ENCODE assay signal across 8 mouse cellular contexts in genomic region chrX:159371831-159372752, GRCm38 (mm10). TPM values are rescaled to one million over a fixed set of nuclear protein-coding genes. Genes with fewer than 3 reads are reported as not detected.
DNase-seq lines count a peak whose midpoint lies in the region; ATAC-seq and TF ChIP-seq lines count a peak whose summit lies in the region.

Gene Eif1ax (plus strand): TSS chrX:159372178.

- H3K4me2 ChIP-seq in CH12.LX (ENCODE audit: insufficient read depth, low read depth, poor library complexity, severe bottlenecking) = peak within 1 kb of the TSS; percentile 97
- peak within 1 kb of the TSS; percentile 52 for H3K4me2 ChIP-seq in forebrain, embryonic 12.5 days
- peak within 1 kb of the TSS; percentile 64 for H3K4me2 ChIP-seq in heart, postnatal 0 days (ENCODE audit: low read depth, low read length)
- H3K4me2 ChIP-seq in liver, embryonic 16.5 days (ENCODE audit: low read depth, low read length) = peak within 1 kb of the TSS; percentile 62
- H3K4me2 ChIP-seq in neural tube, embryonic 13.5 days = peak within 1 kb of the TSS; percentile 56

- no peak for TF ChIP-seq EP300 in CH12.LX (IDR thresholded peaks at IDR 0.05; ENCODE audit: low read length)
- TF ChIP-seq EP300 in heart, postnatal 0 days (IDR thresholded peaks at IDR 0.05; ENCODE audit: low read depth) = no peak

- peaks cover 36% of the 10 kb centered on the region for H3K79me2 ChIP-seq in CH12.LX (replicated peaks; ENCODE audit: control insufficient read depth, extremely low read depth, insufficient read depth, poor library complexity, severe bottlenecking)

- TF ChIP-seq POLR2A in CH12.LX (IDR thresholded peaks at IDR 0.05; ENCODE audit: low read depth, low read length) = peak; percentile 78
- no peak; the same call in 1 of the 2 replicates for TF ChIP-seq POLR2A in testis, adult 2 months (IDR thresholded peaks at IDR 0.05; ENCODE audit: control insufficient read depth, low read depth, low read length)

- ATAC-seq in forebrain, embryonic 12.5 days (ENCODE audit: low FRiP score) = peak; percentile 98
- peak; percentile 99 for ATAC-seq in heart, postnatal 0 days (ENCODE audit: insufficient read depth, low read depth)
- peak; percentile 99 for ATAC-seq in liver, embryonic 16.5 days (ENCODE audit: low read depth)
- ATAC-seq in neural tube, embryonic 13.5 days (ENCODE audit: low read depth) = peak; percentile 97

- TF ChIP-seq CTCF in CH12.LX (conservative IDR thresholded peaks at IDR 0.05 in 1 of 2, IDR thresholded peaks at IDR 0.05 in 1 of 2; ENCODE audit: low read depth in 2 of 2, low read length in 2 of 2) = no peak
- TF ChIP-seq CTCF in heart, postnatal 0 days (IDR thresholded peaks at IDR 0.05; ENCODE audit: low read depth) = no peak
- no peak for TF ChIP-seq CTCF in testis, adult 2 months (IDR thresholded peaks at IDR 0.05; ENCODE audit: control insufficient read depth, insufficient read depth, insufficient replicate concordance, low read depth, low read length)

- no peaks in the 10 kb centered on the region for H3K27me3 ChIP-seq in CH12.LX (replicated peaks)
- H3K27me3 ChIP-seq in forebrain, embryonic 12.5 days = no peaks in the 10 kb centered on the region
- no peaks in the 10 kb centered on the region for H3K27me3 ChIP-seq in heart, postnatal 0 days (ENCODE audit: control insufficient read depth, insufficient read depth, low read length)
- no peaks in the 10 kb centered on the region; the same call in 1 of the 2 replicates for H3K27me3 ChIP-seq in liver, embryonic 16.5 days (ENCODE audit: control insufficient read depth, insufficient read depth, low read depth, low read length)
- H3K27me3 ChIP-seq in neural tube, embryonic 13.5 days = no peaks in the 10 kb centered on the region
- no peaks in the 10 kb centered on the region for H3K27me3 ChIP-seq in testis, adult 2 months (ENCODE audit: control insufficient read depth, insufficient read depth, low read length)

- H3K4me3 ChIP-seq in CH12.LX (replicated peaks in 1 of 3; ENCODE audit: low read depth in 2 of 3, low read length in 2 of 3, poor library complexity in 1 of 3) = peak within 1 kb of the TSS; percentile 72 to 98 (median 76)
- peak within 1 kb of the TSS; percentile 62 for H3K4me3 ChIP-seq in forebrain, embryonic 12.5 days (replicated peaks)
- peak within 1 kb of the TSS; percentile 75 for H3K4me3 ChIP-seq in heart, postnatal 0 days (ENCODE audit: low read depth, low read length)
- peak within 1 kb of the TSS; percentile 83 for H3K4me3 ChIP-seq in liver, embryonic 16.5 days (ENCODE audit: low read depth, low read length)
- H3K4me3 ChIP-seq in neural tube, embryonic 13.5 days = peak within 1 kb of the TSS; percentile 67
- H3K4me3 ChIP-seq in testis, adult 2 months (ENCODE audit: control insufficient read depth, low read depth, low read length) = peak within 1 kb of the TSS; percentile 80

- H3K36me3 ChIP-seq in CH12.LX (replicated peaks in 1 of 2; ENCODE audit: control insufficient read depth in 1 of 2, insufficient read depth in 1 of 2, low read length in 1 of 2) = peaks cover 3 to 16% of the 10 kb centered on the region in 2 experiments
- H3K36me3 ChIP-seq in forebrain, embryonic 12.5 days (replicated peaks) = peaks cover 7% of the 10 kb centered on the region; the same call in 1 of the 2 replicates
- H3K36me3 ChIP-seq in heart, postnatal 0 days (replicated peaks; ENCODE audit: control insufficient read depth, insufficient read depth, low read length) = no peaks in the 10 kb centered on the region; the same call in 1 of the 2 replicates
- H3K36me3 ChIP-seq in liver, embryonic 16.5 days (ENCODE audit: control insufficient read depth, insufficient read depth) = no peaks in the 10 kb centered on the region
- H3K36me3 ChIP-seq in neural tube, embryonic 13.5 days = peaks cover 4% of the 10 kb centered on the region; the same call in 1 of the 2 replicates
- no peaks in the 10 kb centered on the region for H3K36me3 ChIP-seq in testis, adult 2 months (ENCODE audit: control insufficient read depth, insufficient read depth, low read length)

- H3K9ac ChIP-seq in CH12.LX (ENCODE audit: insufficient read depth, low read depth) = peak within 1 kb of the TSS; percentile 70
- peak within 1 kb of the TSS; percentile 63 for H3K9ac ChIP-seq in forebrain, embryonic 12.5 days
- peak within 1 kb of the TSS; percentile 80 for H3K9ac ChIP-seq in heart, postnatal 0 days (replicated peaks; ENCODE audit: low read depth, low read length)
- peak within 1 kb of the TSS; percentile 79 for H3K9ac ChIP-seq in liver, embryonic 16.5 days (ENCODE audit: low read depth, low read length)
- peak within 1 kb of the TSS; percentile 72 for H3K9ac ChIP-seq in neural tube, embryonic 13.5 days

- no peaks in the 10 kb centered on the region for H3K9me3 ChIP-seq in CH12.LX (replicated peaks; ENCODE audit: low read length)
- no peaks in the 10 kb centered on the region for H3K9me3 ChIP-seq in forebrain, embryonic 12.5 days
- no peaks in the 10 kb centered on the region for H3K9me3 ChIP-seq in heart, postnatal 0 days (replicated peaks; ENCODE audit: control insufficient read depth, low read length)
- H3K9me3 ChIP-seq in liver, embryonic 16.5 days (replicated peaks; ENCODE audit: control insufficient read depth, low read length) = no peaks in the 10 kb centered on the region
- no peaks in the 10 kb centered on the region for H3K9me3 ChIP-seq in neural tube, embryonic 13.5 days

- dilution Hi-C loops in CH12.LX (cut with MboI; ENCODE audit: extremely low pct_ligation_motif_present, extremely low pct_unique_long_range_greater_than_20kb, low sequenced_read_pairs) = no loop called here

- in situ Hi-C loops in CH12.LX (cut with MboI; ENCODE audit: low pct_ligation_motif_present, low pct_unique_long_range_greater_than_20kb, low sequenced_read_pairs) = loop anchor here (5.0 kb wide), 1 partner anchor 35 kb away; no protein-coding TSS in a partner anchor

- peaks cover 0 to 20% of the 10 kb centered on the region in 2 experiments; a peak in 2 of 4 replicates for H3K4me1 ChIP-seq in CH12.LX (ENCODE audit: control insufficient read depth in 1 of 2, insufficient read depth in 2 of 2)
- peaks cover 6% of the 10 kb centered on the region; the same call in 1 of the 2 replicates for H3K4me1 ChIP-seq in forebrain, embryonic 12.5 days
- no peaks in the 10 kb centered on the region for H3K4me1 ChIP-seq in heart, postnatal 0 days (ENCODE audit: control insufficient read depth, insufficient read depth)
- peaks cover 5% of the 10 kb centered on the region for H3K4me1 ChIP-seq in liver, embryonic 16.5 days (ENCODE audit: control insufficient read depth, low read depth, low read length)
- H3K4me1 ChIP-seq in neural tube, embryonic 13.5 days (replicated peaks) = peaks cover 14% of the 10 kb centered on the region
- no peaks in the 10 kb centered on the region for H3K4me1 ChIP-seq in testis, adult 2 months (ENCODE audit: control insufficient read depth, insufficient read depth, low read length)

- no peak for TF ChIP-seq RAD21 in CH12.LX (IDR thresholded peaks at IDR 0.05; ENCODE audit: low read depth, low read length)

- H3K27ac ChIP-seq in CH12.LX (ENCODE audit: insufficient read depth, low read depth) = peak within 1 kb of the TSS; percentile 51; the same call in 1 of the 2 replicates
- H3K27ac ChIP-seq in forebrain, embryonic 12.5 days = peak within 1 kb of the TSS; percentile 73
- peak within 1 kb of the TSS; percentile 87 for H3K27ac ChIP-seq in heart, postnatal 0 days (ENCODE audit: low read depth)
- peak within 1 kb of the TSS; percentile 77 for H3K27ac ChIP-seq in liver, embryonic 16.5 days (ENCODE audit: low read length)
- H3K27ac ChIP-seq in neural tube, embryonic 13.5 days (replicated peaks) = peak within 1 kb of the TSS; percentile 81
- H3K27ac ChIP-seq in testis, adult 2 months (ENCODE audit: control insufficient read depth, insufficient read depth, low read depth, low read length) = peak within 1 kb of the TSS; percentile 78

- 22% methylated on average over 43 of the region's 76 CpGs for WGBS in forebrain, embryonic 12.5 days
- WGBS in heart, postnatal 0 days = 13% methylated on average over 49 of the region's 76 CpGs
- 20% methylated on average over 47 of the region's 76 CpGs for WGBS in liver, embryonic 16.5 days (ENCODE audit: insufficient replicate concordance)
- WGBS in neural tube, embryonic 13.5 days = 25% methylated on average over 52 of the region's 76 CpGs

- peak; percentile 84 for DNase-seq in CH12.LX (ENCODE audit: extremely low read depth)
- peak; percentile 64 for DNase-seq in c-Kit-positive CD71-positive TER-119-negative erythroid progenitor cells, embryonic 14.5 days (ENCODE audit: low read depth)
- peak; percentile 66 for DNase-seq in heart, postnatal 0 days (ENCODE audit: low spot score)
- peak; percentile 77 to 84 for DNase-seq in kidney, postnatal 4 days

TF ChIP-seq in CH12.LX, 34 proteins besides CTCF, POLR2A, EP300 and RAD21 (continues in another document):
- TF ChIP-seq HCFC1 (IDR thresholded peaks at IDR 0.05; ENCODE audit: low read depth, low read length) = peak; percentile 22
- TF ChIP-seq NRF1 (IDR thresholded peaks at IDR 0.05; ENCODE audit: low read depth, low read length) = peak; percentile 58; the same call in 1 of the 2 replicates
- 0 out of 2 replicates have a peak, but pooled peaks have one; percentile 39 for TF ChIP-seq NELFE (IDR thresholded peaks at IDR 0.05; ENCODE audit: low read depth, low read length)
- no peak for TF ChIP-seq MAFK (IDR thresholded peaks at IDR 0.05; ENCODE audit: insufficient replicate concordance, low read length)
- TF ChIP-seq MAZ (IDR thresholded peaks at IDR 0.05; ENCODE audit: low read depth, low read length) = peak; percentile 71; the same call in 1 of the 2 replicates
- TF ChIP-seq MXI1 (IDR thresholded peaks at IDR 0.05; ENCODE audit: low read depth, low read length) = peak; percentile 49
- TF ChIP-seq IRF4 (IDR thresholded peaks at IDR 0.05; ENCODE audit: low read depth, low read length) = no peak
- TF ChIP-seq JUN (IDR thresholded peaks at IDR 0.05; ENCODE audit: insufficient read depth, low read depth, low read length) = no peak
- no peak for TF ChIP-seq ETS1 (conservative IDR thresholded peaks at IDR 0.05; ENCODE audit: low read depth, low read length)
- no peak for TF ChIP-seq ZNF384 (IDR thresholded peaks at IDR 0.05; ENCODE audit: low read depth, low read length)
- TF ChIP-seq JUND (conservative IDR thresholded peaks at IDR 0.05; ENCODE audit: low read depth, low read length) = no peak
- no peak for TF ChIP-seq CHD1 (IDR thresholded peaks at IDR 0.05; ENCODE audit: low read depth, low read length)

RNA-seq across cellular contexts. Expression of gene Eif1ax, which starts in this region (rescaled TPM):
- 236 and 246 TPM in 2 replicates for total RNA-seq in CH12.LX (2012; rRNA removed)
- 151 and 158 TPM in 2 replicates for total RNA-seq in CH12.LX (2014; rRNA removed)
- polyA plus RNA-seq in CH12.LX (2012; ENCODE audit: insufficient read length, low read depth) = 133 and 140 TPM in 2 replicates
- polyA plus RNA-seq in forebrain, embryonic 12.5 days (2016; fragmentation: Nextera tagmentation; extraction: Ambion mirVana) = 155 and 170 TPM in 2 replicates
- total RNA-seq in heart, postnatal 0 days (2014; rRNA removed; ENCODE audit: low replicate concordance) = 17.5 and 23.6 TPM in 2 replicates
- polyA plus RNA-seq in heart, postnatal 0 days (2015; fragmentation: Nextera tagmentation; extraction: Ambion mirVana) = 84.3 and 96.7 TPM in 2 replicates
- 61.2 and 62.0 TPM in 2 replicates for polyA plus RNA-seq in liver, embryonic 16.5 days (2015; fragmentation: Nextera tagmentation; extraction: Ambion mirVana)
- polyA plus RNA-seq in neural tube, embryonic 13.5 days (2015; fragmentation: Nextera tagmentation; extraction: Ambion mirVana) = 108 and 118 TPM in 2 replicates
- polyA plus RNA-seq in testis, adult 2 months (2012; rRNA removed) = 48.4 and 62.9 TPM in 2 replicates

Comparison
In these comparisons a context has a peak if more than half of its experiments do, and no peak if none do; other contexts are left out.
1. Peak in every context shown above with its lines: DNase-seq, ATAC-seq, H3K4me3 ChIP-seq and H3K27ac ChIP-seq.